Mouse (Mus musculus): ENCODE measurements at regions not wholly inside any gene's neighbourhood (a gene's known extent, or its start where the extent isn't known, plus 50 kb on each side); places are given as distances from the start of the nearest gene placed in this dataset.
A peak's percentile ranks its signal among the peaks of the same experiment; 100 is the strongest.

DNA sequence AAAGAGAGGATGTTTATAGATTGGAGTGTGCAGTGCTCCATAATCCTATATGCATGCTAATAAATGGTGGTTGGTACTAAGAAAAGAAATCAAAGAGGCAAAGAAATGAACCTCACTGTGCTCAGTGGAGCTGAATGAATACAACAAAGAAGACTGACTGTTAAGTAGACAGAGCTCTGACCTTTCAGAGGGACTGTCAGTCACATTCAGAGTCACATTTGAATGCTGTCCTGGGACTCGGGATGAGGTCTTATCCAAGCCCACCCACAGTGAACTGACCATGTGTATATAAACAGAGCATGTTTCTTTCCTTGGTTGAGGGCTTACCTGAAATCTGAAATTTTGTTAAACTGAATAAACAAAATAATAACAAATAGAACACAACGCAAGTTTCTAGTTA lies 1473.3 kb downstream of the Cdh8 start:
- DNase-seq (ENCODE audit: low read depth, low spot score) = peak; percentile 20

GRCm38 (mm10) chr8:97936836-97937235 lies 1479.4 kb downstream of the Cdh8 start:
- no peak for DNase-seq (ENCODE audit: low read depth, low spot score)
